Mouse (Mus musculus): Measurements from ENCODE around the gene Myt1l. TPM values are rescaled to one million over a fixed set of nuclear protein-coding genes. Genes with fewer than 3 reads are reported as not detected.

The Myt1l gene
- polyA plus RNA-seq, 1 experiment from 2014 or later = not detected

- ATAC-seq (ENCODE audit: low FRiP score, low TSS enrichment) = no peak
Observed at GRCm38 (mm10) chr12:29639543-29640196, 111.5 kb downstream of the Myt1l start.

DNA sequence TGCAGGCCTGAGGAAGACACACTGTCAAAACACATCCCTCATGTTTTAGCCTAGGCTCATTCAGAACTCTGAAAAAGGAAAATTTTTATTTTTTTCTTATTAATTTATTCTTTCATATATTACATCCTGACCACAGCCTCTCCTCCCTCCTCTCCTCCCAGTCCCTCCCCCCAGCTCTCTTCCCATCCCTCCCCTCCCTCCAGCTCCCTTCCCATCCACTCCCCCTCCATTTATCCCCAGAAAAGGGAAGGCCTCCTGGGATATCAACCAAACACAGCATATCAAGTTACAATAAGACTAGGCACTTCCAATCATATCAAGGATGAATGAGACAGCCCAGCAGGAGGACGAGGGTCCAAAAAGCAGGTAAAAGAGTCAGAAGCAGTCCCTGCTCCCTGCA, 112.0 kb downstream of the Myt1l start:
- no peaks in the 10 kb centered on the region for H3K9me3 ChIP-seq (ENCODE audit: control insufficient read depth, low read length)
- no peaks in the 10 kb centered on the region for H3K36me3 ChIP-seq (ENCODE audit: control insufficient read depth, insufficient read depth, low read length)
- no peaks in the 10 kb centered on the region for H3K4me1 ChIP-seq (ENCODE audit: control insufficient read depth, insufficient read depth, low read length)
- no peak overlapping the region for H3K27ac ChIP-seq (ENCODE audit: low read depth, low read length)
- H3K27me3 ChIP-seq (ENCODE audit: control insufficient read depth, insufficient read depth, low read length) = no peaks in the 10 kb centered on the region
- H3K4me3 ChIP-seq (ENCODE audit: low read length) = no peak overlapping the region
- WGBS = 52% methylated on average over 1 of the region's 1 CpGs
- no peak overlapping the region for H3K9ac ChIP-seq (ENCODE audit: low read depth, low read length)
- no peak for ATAC-seq (ENCODE audit: low FRiP score, low TSS enrichment)
- H3K4me2 ChIP-seq (replicated peaks; ENCODE audit: low read depth, low read length) = no peak overlapping the region

More at GRCm38 (mm10) chr12:29639543-29640196, 111.5 kb downstream of the Myt1l start:
- H3K9me3 ChIP-seq (ENCODE audit: control insufficient read depth, low read length) = no peaks in the 10 kb centered on the region
- 65% methylated on average over 11 of the region's 11 CpGs for WGBS
- H3K9ac ChIP-seq (ENCODE audit: low read depth, low read length) = no peak overlapping the region
- H3K4me1 ChIP-seq (ENCODE audit: control insufficient read depth, insufficient read depth, low read length) = no peaks in the 10 kb centered on the region
- no peak overlapping the region for H3K27ac ChIP-seq (ENCODE audit: low read depth, low read length)
- no peak overlapping the region for H3K4me3 ChIP-seq (ENCODE audit: low read length)
- no peaks in the 10 kb centered on the region for H3K36me3 ChIP-seq (ENCODE audit: control insufficient read depth, insufficient read depth, low read length)
- no peak overlapping the region for H3K4me2 ChIP-seq (replicated peaks; ENCODE audit: low read depth, low read length)
- H3K27me3 ChIP-seq (ENCODE audit: control insufficient read depth, insufficient read depth, low read length) = no peaks in the 10 kb centered on the region

- ATAC-seq (ENCODE audit: low FRiP score, low TSS enrichment) = no peak
- WGBS = 8% methylated on average over 4 of the region's 4 CpGs
- Histone ChIP-seq H3K4me2 (replicated peaks; ENCODE audit: low read depth, low read length) (no peak overlapping the region), H3K27me3 (ENCODE audit: control insufficient read depth, insufficient read depth, low read length) (no peaks in the 10 kb centered on the region), H3K27ac (ENCODE audit: low read depth, low read length) (no peak overlapping the region), H3K36me3 (ENCODE audit: control insufficient read depth, insufficient read depth, low read length) (no peaks in the 10 kb centered on the region), H3K4me1 (ENCODE audit: control insufficient read depth, insufficient read depth, low read length) (no peaks in the 10 kb centered on the region), H3K4me3 (ENCODE audit: low read length) (no peak overlapping the region), H3K9me3 (ENCODE audit: control insufficient read depth, low read length) (no peaks in the 10 kb centered on the region), H3K9ac (ENCODE audit: low read depth, low read length) (no peak overlapping the region)
Observed at GRCm38 (mm10) chr12:29642915-29643314, 114.7 kb downstream of the Myt1l start.

- Histone ChIP-seq H3K4me3 (ENCODE audit: low read length) (no peak overlapping the region), H3K9ac (ENCODE audit: low read depth, low read length) (no peak overlapping the region), H3K9me3 (ENCODE audit: control insufficient read depth, low read length) (no peaks in the 10 kb centered on the region), H3K4me2 (replicated peaks; ENCODE audit: low read depth, low read length) (no peak overlapping the region), H3K27ac (ENCODE audit: low read depth, low read length) (no peak overlapping the region), H3K27me3 (ENCODE audit: control insufficient read depth, insufficient read depth, low read length) (no peaks in the 10 kb centered on the region), H3K4me1 (ENCODE audit: control insufficient read depth, insufficient read depth, low read length) (no peaks in the 10 kb centered on the region), H3K36me3 (ENCODE audit: control insufficient read depth, insufficient read depth, low read length) (no peaks in the 10 kb centered on the region)
- WGBS = 66% methylated on average over 4 of the region's 4 CpGs
- no peak for ATAC-seq (ENCODE audit: low FRiP score, low TSS enrichment)
Observed at GRCm38 (mm10) chr12:29644091-29644490, 115.9 kb downstream of the Myt1l start.

GRCm38 (mm10) chr12:29644721-29645120, 116.5 kb downstream of the Myt1l start:
- Histone ChIP-seq H3K9ac (ENCODE audit: low read depth, low read length) (no peak overlapping the region), H3K4me1 (ENCODE audit: control insufficient read depth, insufficient read depth, low read length) (no peaks in the 10 kb centered on the region), H3K27me3 (ENCODE audit: control insufficient read depth, insufficient read depth, low read length) (no peaks in the 10 kb centered on the region), H3K4me2 (replicated peaks; ENCODE audit: low read depth, low read length) (no peak overlapping the region), H3K9me3 (ENCODE audit: control insufficient read depth, low read length) (no peaks in the 10 kb centered on the region), H3K36me3 (ENCODE audit: control insufficient read depth, insufficient read depth, low read length) (no peaks in the 10 kb centered on the region), H3K4me3 (ENCODE audit: low read length) (no peak overlapping the region), H3K27ac (ENCODE audit: low read depth, low read length) (no peak overlapping the region)
- no peak for ATAC-seq (ENCODE audit: low FRiP score, low TSS enrichment)
- WGBS = 77% methylated on average over 7 of the region's 7 CpGs

DNA sequence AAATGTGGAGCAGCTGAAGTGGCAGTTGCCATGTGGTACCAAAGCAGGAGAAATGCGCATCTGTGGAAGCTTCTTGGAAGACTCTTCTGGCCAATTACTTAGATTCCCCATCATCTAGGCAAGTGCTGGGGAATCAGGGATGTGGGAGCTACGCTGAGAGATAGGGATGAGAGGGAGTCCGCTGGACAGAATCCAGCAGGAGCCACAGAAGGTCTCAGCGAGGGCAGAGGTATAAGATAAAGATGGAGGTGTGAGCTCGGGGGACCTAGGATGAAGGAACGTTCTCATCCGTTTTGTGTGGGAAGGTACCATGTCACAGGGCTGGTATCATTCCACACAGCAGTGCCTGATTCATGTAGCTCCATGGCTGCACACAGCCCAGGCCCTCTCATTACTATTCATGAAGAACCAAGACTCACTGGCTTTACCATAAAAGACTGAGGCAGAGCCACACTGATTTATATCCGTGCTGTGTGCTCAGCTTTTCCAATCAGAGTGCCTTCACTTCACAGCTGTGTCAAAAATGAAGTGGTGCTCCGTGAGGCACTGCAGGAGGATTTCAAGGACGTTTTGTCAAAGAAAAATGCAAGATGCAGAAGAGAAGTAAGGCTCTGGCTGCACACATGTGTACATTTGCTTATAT, 121.4 kb downstream of the Myt1l start:
- Histone ChIP-seq H3K27me3 (ENCODE audit: control insufficient read depth, insufficient read depth, low read length) (no peaks in the 10 kb centered on the region), H3K27ac (ENCODE audit: low read depth, low read length) (no peak overlapping the region), H3K9me3 (ENCODE audit: control insufficient read depth, low read length) (no peaks in the 10 kb centered on the region), H3K9ac (ENCODE audit: low read depth, low read length) (no peak overlapping the region), H3K4me1 (ENCODE audit: control insufficient read depth, insufficient read depth, low read length) (no peaks in the 10 kb centered on the region), H3K4me2 (replicated peaks; ENCODE audit: low read depth, low read length) (no peak overlapping the region), H3K36me3 (ENCODE audit: control insufficient read depth, insufficient read depth, low read length) (no peaks in the 10 kb centered on the region), H3K4me3 (ENCODE audit: low read length) (no peak overlapping the region)
- WGBS = 80% methylated on average over 10 of the region's 10 CpGs
- ATAC-seq (ENCODE audit: low FRiP score, low TSS enrichment) = no peak

- H3K9me3 ChIP-seq (ENCODE audit: control insufficient read depth, low read length) = no peaks in the 10 kb centered on the region
- 76% methylated on average over 5 of the region's 5 CpGs for WGBS
- H3K4me1 ChIP-seq (ENCODE audit: control insufficient read depth, insufficient read depth, low read length) = no peaks in the 10 kb centered on the region
- no peak overlapping the region for H3K4me3 ChIP-seq (ENCODE audit: low read length)
- no peaks in the 10 kb centered on the region for H3K36me3 ChIP-seq (ENCODE audit: control insufficient read depth, insufficient read depth, low read length)
- no peak overlapping the region for H3K27ac ChIP-seq (ENCODE audit: low read depth, low read length)
- no peaks in the 10 kb centered on the region for H3K27me3 ChIP-seq (ENCODE audit: control insufficient read depth, insufficient read depth, low read length)
- no peak overlapping the region for H3K4me2 ChIP-seq (replicated peaks; ENCODE audit: low read depth, low read length)
- no peak overlapping the region for H3K9ac ChIP-seq (ENCODE audit: low read depth, low read length)
- no peak for ATAC-seq (ENCODE audit: low FRiP score, low TSS enrichment)
Observed at GRCm38 (mm10) chr12:29652516-29652915, 124.3 kb downstream of the Myt1l start.

DNA sequence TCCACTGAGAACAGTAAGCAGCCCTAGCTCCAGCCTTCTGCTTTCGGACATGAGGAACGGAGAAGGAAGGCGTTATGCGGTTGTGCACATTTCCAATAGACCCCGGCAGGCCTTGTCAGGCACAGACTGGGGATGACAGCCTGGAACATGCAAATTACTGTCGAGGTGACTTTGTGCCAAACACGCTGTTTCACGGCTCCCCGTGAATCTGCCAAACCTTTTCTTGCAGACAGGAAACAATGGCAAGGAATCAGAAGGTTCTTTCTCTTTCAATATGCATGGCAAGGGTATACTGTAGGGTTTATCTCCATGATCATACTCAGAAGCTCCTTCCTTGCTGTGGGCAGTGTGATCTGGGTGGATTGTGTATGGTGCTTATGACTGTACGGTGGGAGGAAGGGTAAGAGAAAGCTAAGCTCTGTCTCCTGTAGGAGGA, 127.0 kb downstream of the Myt1l start:
- Histone ChIP-seq H3K4me2 (replicated peaks; ENCODE audit: low read depth, low read length) (no peak overlapping the region), H3K27me3 (ENCODE audit: control insufficient read depth, insufficient read depth, low read length) (no peaks in the 10 kb centered on the region), H3K4me1 (ENCODE audit: control insufficient read depth, insufficient read depth, low read length) (no peaks in the 10 kb centered on the region), H3K4me3 (ENCODE audit: low read length) (no peak overlapping the region), H3K36me3 (ENCODE audit: control insufficient read depth, insufficient read depth, low read length) (no peaks in the 10 kb centered on the region), H3K9ac (ENCODE audit: low read depth, low read length) (no peak overlapping the region), H3K9me3 (ENCODE audit: control insufficient read depth, low read length) (no peaks in the 10 kb centered on the region), H3K27ac (ENCODE audit: low read depth, low read length) (no peak overlapping the region)
- no peak for ATAC-seq (ENCODE audit: low FRiP score, low TSS enrichment)
- 93% methylated on average over 10 of the region's 10 CpGs for WGBS

GRCm38 (mm10) chr12:29655673-29656072, 127.5 kb downstream of the Myt1l start:
- H3K9me3 ChIP-seq (ENCODE audit: control insufficient read depth, low read length) = no peaks in the 10 kb centered on the region
- no peak overlapping the region for H3K27ac ChIP-seq (ENCODE audit: low read depth, low read length)
- H3K36me3 ChIP-seq (ENCODE audit: control insufficient read depth, insufficient read depth, low read length) = no peaks in the 10 kb centered on the region
- no peak for ATAC-seq (ENCODE audit: low FRiP score, low TSS enrichment)
- no peaks in the 10 kb centered on the region for H3K4me1 ChIP-seq (ENCODE audit: control insufficient read depth, insufficient read depth, low read length)
- no peaks in the 10 kb centered on the region for H3K27me3 ChIP-seq (ENCODE audit: control insufficient read depth, insufficient read depth, low read length)
- H3K4me3 ChIP-seq (ENCODE audit: low read length) = no peak overlapping the region
- H3K4me2 ChIP-seq (replicated peaks; ENCODE audit: low read depth, low read length) = no peak overlapping the region
- 88% methylated on average over 12 of the region's 12 CpGs for WGBS
- no peak overlapping the region for H3K9ac ChIP-seq (ENCODE audit: low read depth, low read length)
